Mouse (Mus musculus) lung, postnatal 36 days (tissue): ENCODE measurements at regions not wholly inside any gene's neighbourhood (a gene's known extent, or its start where the extent isn't known, plus 50 kb on each side); places are given as distances from the start of the nearest gene placed in this dataset.
A peak's percentile ranks its signal among the peaks of the same experiment; 100 is the strongest.

Experiments
- DNase-seq: peaks from one replicate; pipeline ENCODE4 v3.0.0; 2022; ENCODE audit warnings: mixed read lengths

- DNase-seq: no peak
These were observed 53.4 kb upstream of the Nab1 start for GRCm38 (mm10) chr1:52553871-52554270.

GRCm38 (mm10) chr1:52565812-52566211 is 64.7 kb upstream of the Nemp2 start:
- DNase-seq: no peak

- no peak for DNase-seq
These were observed 58.8 kb upstream of the Nemp2 start for GRCm38 (mm10) chr1:52571674-52572073.

GRCm38 (mm10) chr1:52578298-52579056 is 52.0 kb upstream of the Nemp2 start:
- DNase-seq: peak; percentile 74

- DNase-seq: peak; percentile 28
These were observed 50.2 kb upstream of the Nemp2 start for GRCm38 (mm10) chr1:52580132-52580896.
